Mouse (Mus musculus) intestine, postnatal 0 days (tissue): ENCODE measurements around the gene Slc9a3. TPM values are rescaled to one million over a fixed set of nuclear protein-coding genes. Genes with fewer than 3 reads are reported as not detected.

Source experiments
- ATAC-seq: fragments of 200-750 bp; cut with Nextera tagmentation; 2 replicates; pipeline ENCODE4 v1.8.0; 2017; ENCODE audit warnings: mild to moderate bottlenecking, moderate TSS enrichment, moderate library complexity
- H3K27ac ChIP-seq: fragments of 300-500 bp; sonication (generic); 2 replicates; pipeline ENCODE4 v1.5.1; 2014; ENCODE audit warnings: mild to moderate bottlenecking, low read depth, low read length, moderate library complexity
- H3K27me3 ChIP-seq: fragments of 300-500 bp; sonication (generic); replicated peaks from 2 replicates; pipeline ENCODE4 v1.6.1; 2014; ENCODE audit warnings: low read length, mixed read lengths; ENCODE audit not compliant: control insufficient read depth, insufficient read depth
- H3K36me3 ChIP-seq: fragments of 300-500 bp; sonication (generic); 2 replicates; pipeline ENCODE4 v1.6.1; 2014; ENCODE audit warnings: mild to moderate bottlenecking, moderate library complexity; ENCODE audit not compliant: control insufficient read depth, insufficient read depth
- H3K4me1 ChIP-seq: fragments of 300-500 bp; sonication (generic); replicated peaks from 2 replicates; pipeline ENCODE4 v1.6.1; 2014; ENCODE audit warnings: antibody characterized with exemption, low read length, mixed read lengths; ENCODE audit not compliant: control insufficient read depth, insufficient read depth
- H3K4me2 ChIP-seq: fragments of 300-500 bp; sonication (generic); replicated peaks from 2 replicates; pipeline ENCODE4 v1.6.1; 2014; ENCODE audit warnings: low read depth, mild to moderate bottlenecking, moderate library complexity
- H3K4me3 ChIP-seq: fragments of 300-500 bp; sonication (generic); 2 replicates; pipeline ENCODE4 v1.5.1; 2014; ENCODE audit warnings: low read depth, low read length
- H3K9ac ChIP-seq: fragments of 300-500 bp; sonication (generic); 2 replicates; pipeline ENCODE4 v1.6.1; 2014; ENCODE audit warnings: mild to moderate bottlenecking, low read depth, low read length
- H3K9me3 ChIP-seq: fragments of 300-500 bp; sonication (generic); 2 replicates; pipeline ENCODE4 v1.6.1; 2016; ENCODE audit warnings: mixed run types; ENCODE audit not compliant: control insufficient read depth
- CTCF ChIP-seq: sonication (generic); IDR thresholded peaks from 2 replicates; pipeline ENCODE4 v1.5.1; 2016; ENCODE audit warnings: low read depth, mild to moderate bottlenecking, control low read depth, antibody characterized with exemption, moderate library complexity
- WGBS: fragments of 180-500 bp; shearing (Covaris S2); extraction: QIAGEN DNeasy Blood & Tissue Kit; methylation state at CpG from one replicate; pipeline ENCODE4 v1.1.7; 2014; 5-methylcytosine and 5-hydroxymethylcytosine counted together
- polyA plus RNA-seq: library from polyadenylated mRNA; unstranded; fragments of >200 nt; fragmentation: Nextera tagmentation; extraction: Ambion mirVana; gene quantifications from 2 replicates; pipeline ENCODE4 v1.2.1, GENCODE M21; 2015

Gene Slc9a3
- polyA plus RNA-seq, 1 experiment from 2014 or later, result 21.9 TPM

DNA sequence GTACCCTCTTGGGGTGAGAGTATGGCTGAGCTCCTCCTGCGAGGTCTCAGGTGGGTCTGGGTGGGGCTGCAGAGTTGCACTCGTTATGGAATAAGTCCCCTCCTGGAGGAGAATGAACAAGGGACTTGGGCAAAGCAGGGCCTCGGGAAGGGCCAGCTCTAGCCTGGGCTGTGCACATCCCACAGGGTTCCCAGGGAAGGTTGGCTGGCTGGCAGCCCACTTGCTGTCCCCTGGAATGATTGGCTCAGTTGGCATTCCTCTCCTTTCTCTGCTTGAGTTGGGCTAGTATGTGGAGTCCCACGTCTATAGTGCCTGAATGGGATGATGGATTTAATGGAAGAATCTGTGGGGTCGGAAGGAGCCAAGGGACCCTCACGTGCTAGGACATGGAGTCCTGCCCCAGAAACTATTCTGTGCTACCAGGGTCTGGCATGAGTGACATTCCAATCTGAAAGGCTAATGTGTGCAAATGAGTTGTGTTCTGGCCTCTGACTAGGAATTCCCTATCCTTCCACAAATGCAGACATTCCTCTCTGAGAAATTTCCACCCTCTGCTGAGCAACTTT lies 7.5 kb upstream of the Slc9a3 start:
- H3K4me3 ChIP-seq, result no peak overlapping the region
- H3K27me3 ChIP-seq, result no peaks in the 10 kb centered on the region
- 79% methylated on average over 6 of the region's 6 CpGs for WGBS
- H3K4me2 ChIP-seq, result no peak overlapping the region
- no peak overlapping the region for H3K9ac ChIP-seq
- no peak for TF ChIP-seq CTCF
- no peak overlapping the region for H3K27ac ChIP-seq
- 0 out of 2 replicates have a peak, but pooled peaks cover 4% of the 10 kb centered on the region for H3K4me1 ChIP-seq
- no peak for ATAC-seq
- H3K36me3 ChIP-seq, result no peaks in the 10 kb centered on the region
- no peaks in the 10 kb centered on the region for H3K9me3 ChIP-seq

DNA sequence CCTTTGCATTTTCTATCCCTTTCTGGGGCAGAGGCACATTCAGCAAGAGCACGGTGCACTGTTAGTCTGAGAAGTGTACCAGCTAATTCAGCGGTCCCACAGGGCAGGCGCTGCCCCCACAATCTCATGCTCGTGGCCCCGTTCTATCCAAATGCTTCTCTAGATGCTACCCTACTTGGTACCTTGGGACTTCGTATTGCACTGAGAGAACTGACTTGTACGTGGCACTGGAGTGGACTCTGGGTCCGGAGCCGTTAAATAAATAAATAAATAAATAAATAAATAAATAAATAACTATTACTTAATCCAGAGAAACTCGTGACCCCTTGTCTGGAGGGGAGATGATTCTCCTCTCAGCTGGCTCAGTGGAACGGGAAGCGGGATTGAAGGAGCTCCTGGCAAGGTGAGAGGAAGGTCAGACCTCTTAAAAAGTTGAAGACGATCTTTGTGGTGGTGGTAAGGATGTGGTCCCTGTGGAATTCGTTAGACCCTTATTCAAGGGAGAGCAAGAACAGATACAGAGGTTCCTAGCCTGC lies 606 bp downstream of the Slc9a3 start:
- TF ChIP-seq CTCF, result no peak
- ATAC-seq, result no peak
- Histone ChIP-seq H3K27ac (peak overlapping the region; percentile 70; the same call in 1 of the 2 replicates), H3K36me3 (no peaks in the 10 kb centered on the region), H3K4me3 (peak overlapping the region; percentile 46), H3K9me3 (no peaks in the 10 kb centered on the region), H3K4me2 (peak overlapping the region; percentile 67), H3K4me1 (no peaks in the 10 kb centered on the region), H3K27me3 (peaks cover 8% of the 10 kb centered on the region), H3K9ac (peak overlapping the region; percentile 35)
- WGBS, result 44% methylated on average over 14 of the region's 14 CpGs

DNA sequence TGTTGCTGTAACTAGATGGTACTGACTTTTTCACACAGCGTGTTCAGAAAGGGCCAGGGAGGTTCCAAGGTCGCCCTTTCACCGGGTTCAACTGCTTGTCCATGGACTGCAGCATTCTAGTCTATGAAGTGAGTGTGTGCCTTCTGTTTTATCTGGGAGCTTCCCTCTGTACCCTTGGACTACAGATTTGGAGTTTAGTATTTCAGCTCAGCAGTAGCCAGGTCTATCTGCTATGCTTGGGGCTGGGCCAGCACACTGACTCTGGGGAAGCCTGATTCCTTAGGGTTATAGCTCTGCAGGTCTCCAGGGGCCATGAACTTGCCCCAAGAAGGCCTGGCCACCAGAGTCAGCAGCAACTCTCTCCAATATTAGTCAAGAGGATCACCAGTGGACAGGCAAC lies 1.4 kb downstream of the Slc9a3 start:
- ATAC-seq, result no peak
- no peaks in the 10 kb centered on the region for H3K9me3 ChIP-seq
- H3K9ac ChIP-seq, result 0 out of 2 replicates have a peak overlapping the region, but pooled peaks have one; percentile 7
- H3K36me3 ChIP-seq, result no peaks in the 10 kb centered on the region
- H3K4me2 ChIP-seq, result peak overlapping the region; percentile 67
- no peak for TF ChIP-seq CTCF
- H3K27me3 ChIP-seq, result peaks cover 8% of the 10 kb centered on the region
- WGBS, result 61% methylated on average over 3 of the region's 3 CpGs
- peaks cover 3% of the 10 kb centered on the region; the same call in 1 of the 2 replicates for H3K4me1 ChIP-seq
- H3K4me3 ChIP-seq, result peak overlapping the region; percentile 46
- H3K27ac ChIP-seq, result no peak overlapping the region; the same call in 1 of the 2 replicates

DNA sequence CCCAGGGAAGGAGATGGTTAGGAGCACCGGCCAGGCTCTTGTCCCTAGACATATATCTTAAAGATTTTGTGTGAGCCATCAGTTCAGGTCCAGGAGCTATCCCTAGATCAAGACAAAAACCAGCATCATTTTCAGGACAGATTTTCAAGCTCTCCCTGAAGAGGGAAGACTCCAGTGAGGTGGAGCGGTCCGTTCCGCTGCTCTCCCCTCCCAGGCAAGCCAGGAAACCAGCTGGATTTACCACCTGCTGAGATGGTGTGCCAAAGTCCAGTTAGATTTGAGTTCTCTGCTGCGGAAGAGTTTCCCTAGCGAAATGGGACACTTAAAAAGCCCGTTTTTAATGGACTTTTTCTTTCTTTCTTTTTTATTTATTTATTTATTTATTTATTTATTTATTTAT lies 6.3 kb downstream of the Slc9a3 start:
- peak; percentile 64; the same call in 1 of the 2 replicates for ATAC-seq
- Histone ChIP-seq H3K36me3 (peaks cover 6% of the 10 kb centered on the region; the same call in 1 of the 2 replicates), H3K27me3 (no peaks in the 10 kb centered on the region), H3K4me1 (peaks cover 8% of the 10 kb centered on the region; the same call in 1 of the 2 replicates), H3K4me2 (peak overlapping the region; percentile 25; the same call in 1 of the 2 replicates), H3K9ac (no peak overlapping the region), H3K4me3 (no peak overlapping the region), H3K27ac (peak overlapping the region; percentile 31), H3K9me3 (no peaks in the 10 kb centered on the region)
- TF ChIP-seq CTCF, result no peak
- WGBS, result 34% methylated on average over 7 of the region's 7 CpGs

DNA sequence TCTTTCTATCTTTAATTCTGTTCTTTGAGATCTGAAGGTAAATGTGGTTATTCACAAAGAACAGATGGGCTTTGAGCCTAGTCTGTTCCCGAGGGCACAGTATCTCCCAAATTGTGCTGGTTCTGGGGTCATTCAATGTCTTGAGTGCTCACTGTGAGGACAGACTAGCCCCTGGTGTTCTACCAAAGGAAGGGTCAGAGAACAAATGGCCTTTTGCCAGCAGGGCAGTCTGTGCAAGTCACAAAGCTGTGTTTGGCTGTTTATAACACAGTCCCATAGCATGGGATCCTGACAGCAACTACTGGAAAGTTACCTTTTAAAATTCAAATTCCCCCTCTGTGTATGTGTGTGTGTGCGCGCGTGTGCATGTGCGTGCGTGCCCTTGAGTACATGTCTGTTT lies 8.7 kb downstream of the Slc9a3 start:
- Histone ChIP-seq H3K9ac (no peak overlapping the region), H3K27me3 (no peaks in the 10 kb centered on the region), H3K4me2 (no peak overlapping the region), H3K4me1 (peaks cover 8% of the 10 kb centered on the region; the same call in 1 of the 2 replicates), H3K9me3 (no peaks in the 10 kb centered on the region), H3K36me3 (peaks cover 6% of the 10 kb centered on the region; the same call in 1 of the 2 replicates), H3K27ac (no peak overlapping the region), H3K4me3 (no peak overlapping the region)
- TF ChIP-seq CTCF, result no peak
- 92% methylated on average over 6 of the region's 6 CpGs for WGBS
- no peak for ATAC-seq

DNA sequence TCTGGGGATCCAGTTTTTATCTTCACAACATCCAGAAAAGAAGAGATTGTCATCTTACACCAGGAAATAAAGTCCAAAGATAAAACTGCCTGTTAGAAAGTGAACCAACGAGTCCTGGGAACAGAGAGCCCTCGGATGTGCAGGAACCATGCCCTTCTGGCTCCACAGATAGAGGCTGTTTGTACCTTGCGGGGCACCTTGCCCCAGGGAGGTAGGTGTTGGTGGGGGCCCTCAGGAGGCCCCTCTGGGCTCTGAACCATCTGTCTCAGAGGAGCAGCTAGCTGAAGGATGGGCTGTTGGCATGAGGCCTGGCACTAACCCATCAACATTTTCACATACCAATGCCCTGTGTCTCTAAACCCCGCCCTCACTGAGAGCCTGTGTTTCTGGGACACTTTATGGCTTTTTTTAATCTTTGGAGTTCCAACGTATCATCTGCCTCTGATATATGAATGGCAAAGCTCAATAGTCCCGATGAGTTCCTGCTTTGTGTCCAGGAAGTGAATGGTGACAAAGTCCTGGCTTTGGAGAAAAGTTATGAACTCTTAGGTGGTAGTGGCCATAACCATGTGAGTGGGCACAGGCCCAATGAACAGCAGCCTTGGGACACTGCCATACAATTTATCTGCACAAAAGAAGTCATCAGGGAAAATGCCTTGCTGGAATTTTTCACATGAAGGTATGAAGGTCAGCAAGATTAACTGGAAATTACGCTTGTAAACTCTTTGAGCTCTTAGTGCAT lies 17.8 kb downstream of the Slc9a3 start:
- Histone ChIP-seq H3K4me3 (no peak overlapping the region), H3K27ac (peak overlapping the region; percentile 79), H3K27me3 (no peaks in the 10 kb centered on the region), H3K9me3 (no peaks in the 10 kb centered on the region), H3K4me1 (0 out of 2 replicates have a peak, but pooled peaks cover 3% of the 10 kb centered on the region), H3K4me2 (no peak overlapping the region), H3K36me3 (no peaks in the 10 kb centered on the region), H3K9ac (no peak overlapping the region)
- TF ChIP-seq CTCF, result no peak
- ATAC-seq, result peak; percentile 90
- 44% methylated on average over 7 of the region's 7 CpGs for WGBS
